Mouse (Mus musculus) intestine, postnatal 0 days (tissue): ENCODE results near the gene Gm6993. TPM values are rescaled to one million over a fixed set of nuclear protein-coding genes. Genes with fewer than 3 reads are reported as not detected.

Experiments used
- ATAC-seq: fragments of 200-750 bp; cut with Nextera tagmentation; 2 replicates; pipeline ENCODE4 v1.8.0; 2017; ENCODE audit warnings: mild to moderate bottlenecking, moderate TSS enrichment, moderate library complexity
- H3K27ac ChIP-seq: fragments of 300-500 bp; sonication (generic); 2 replicates; pipeline ENCODE4 v1.5.1; 2014; ENCODE audit warnings: mild to moderate bottlenecking, low read depth, low read length, moderate library complexity
- H3K27me3 ChIP-seq: fragments of 300-500 bp; sonication (generic); replicated peaks from 2 replicates; pipeline ENCODE4 v1.6.1; 2014; ENCODE audit warnings: low read length, mixed read lengths; ENCODE audit not compliant: control insufficient read depth, insufficient read depth
- H3K36me3 ChIP-seq: fragments of 300-500 bp; sonication (generic); 2 replicates; pipeline ENCODE4 v1.6.1; 2014; ENCODE audit warnings: mild to moderate bottlenecking, moderate library complexity; ENCODE audit not compliant: control insufficient read depth, insufficient read depth
- H3K4me1 ChIP-seq: fragments of 300-500 bp; sonication (generic); replicated peaks from 2 replicates; pipeline ENCODE4 v1.6.1; 2014; ENCODE audit warnings: antibody characterized with exemption, low read length, mixed read lengths; ENCODE audit not compliant: control insufficient read depth, insufficient read depth
- H3K4me2 ChIP-seq: fragments of 300-500 bp; sonication (generic); replicated peaks from 2 replicates; pipeline ENCODE4 v1.6.1; 2014; ENCODE audit warnings: low read depth, mild to moderate bottlenecking, moderate library complexity
- H3K4me3 ChIP-seq: fragments of 300-500 bp; sonication (generic); 2 replicates; pipeline ENCODE4 v1.5.1; 2014; ENCODE audit warnings: low read depth, low read length
- H3K9ac ChIP-seq: fragments of 300-500 bp; sonication (generic); 2 replicates; pipeline ENCODE4 v1.6.1; 2014; ENCODE audit warnings: mild to moderate bottlenecking, low read depth, low read length
- H3K9me3 ChIP-seq: fragments of 300-500 bp; sonication (generic); 2 replicates; pipeline ENCODE4 v1.6.1; 2016; ENCODE audit warnings: mixed run types; ENCODE audit not compliant: control insufficient read depth
- CTCF ChIP-seq: sonication (generic); IDR thresholded peaks from 2 replicates; pipeline ENCODE4 v1.5.1; 2016; ENCODE audit warnings: low read depth, mild to moderate bottlenecking, control low read depth, antibody characterized with exemption, moderate library complexity
- WGBS: fragments of 180-500 bp; shearing (Covaris S2); extraction: QIAGEN DNeasy Blood & Tissue Kit; methylation state at CpG from one replicate; pipeline ENCODE4 v1.1.7; 2014; 5-methylcytosine and 5-hydroxymethylcytosine counted together
- polyA plus RNA-seq: library from polyadenylated mRNA; unstranded; fragments of >200 nt; fragmentation: Nextera tagmentation; extraction: Ambion mirVana; gene quantifications from 2 replicates; pipeline ENCODE4 v1.2.1, GENCODE M21; 2015

Gm6993 gene
- not detected in 2 replicates for polyA plus RNA-seq

DNA sequence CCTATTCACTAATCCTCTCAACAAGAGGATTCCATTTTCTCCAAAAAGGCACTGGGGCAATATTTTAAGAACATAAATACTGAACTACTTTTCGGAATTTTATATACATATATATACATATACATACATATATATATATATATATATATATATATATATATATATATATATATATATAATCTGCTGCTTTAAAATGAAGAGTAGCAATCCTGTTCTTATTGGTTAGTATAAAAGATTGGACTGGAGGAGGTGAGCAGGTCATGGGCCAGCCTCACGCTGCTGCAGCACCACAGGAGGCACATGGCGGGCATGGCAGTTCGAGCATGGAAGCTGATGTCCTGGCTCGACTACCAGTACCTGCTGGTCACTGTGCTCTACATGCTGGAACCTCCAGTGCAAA is at the start of gene Gm6993:
Gene Gm6993 (plus strand): TSS at position 301 of the 400 bp plus-strand sequence.
- H3K27ac ChIP-seq, result no peak within 1 kb of the TSS
- no peaks in the 10 kb centered on the region for H3K36me3 ChIP-seq
- no peaks in the 10 kb centered on the region for H3K9me3 ChIP-seq
- H3K27me3 ChIP-seq, result no peaks in the 10 kb centered on the region
- H3K4me2 ChIP-seq, result no peak within 1 kb of the TSS
- WGBS, result 91% methylated on average over 5 of the region's 5 CpGs
- no peak within 1 kb of the TSS for H3K4me3 ChIP-seq
- H3K4me1 ChIP-seq, result no peaks in the 10 kb centered on the region
- ATAC-seq, result no peak
- TF ChIP-seq CTCF, result no peak
- no peak within 1 kb of the TSS for H3K9ac ChIP-seq

DNA sequence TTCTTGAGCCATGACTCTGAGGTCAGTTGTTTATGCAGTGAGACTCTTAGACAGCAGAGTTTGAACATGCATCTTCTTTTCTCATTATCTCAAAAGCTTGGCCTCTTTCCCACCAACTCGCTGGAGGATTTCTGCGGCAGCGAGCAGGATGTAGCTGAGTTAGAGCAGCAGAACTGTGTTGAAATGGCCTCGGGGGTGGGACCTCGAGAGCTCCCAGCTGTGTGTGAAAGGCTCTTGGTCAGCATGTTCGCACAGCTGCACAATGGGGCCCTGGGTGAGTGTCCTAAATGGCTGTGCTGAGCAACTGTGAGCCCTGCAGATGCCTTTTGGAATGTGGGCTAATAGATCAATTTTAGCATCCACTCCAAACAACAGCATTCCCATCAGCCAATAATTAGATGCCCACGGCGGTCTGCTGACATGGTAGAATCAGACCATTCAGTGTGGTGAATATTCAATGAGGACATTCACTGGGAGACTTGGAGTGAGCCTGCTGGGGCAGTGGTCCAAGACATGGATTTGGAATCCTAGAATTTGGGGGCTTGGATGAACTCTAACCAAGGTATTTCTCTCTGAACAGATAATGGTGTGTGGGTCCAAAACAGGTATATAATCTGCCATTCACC is 49.1 kb upstream of the Gm6993 start:
- H3K27ac ChIP-seq, result no peak overlapping the region
- H3K4me1 ChIP-seq, result peaks cover 5% of the 10 kb centered on the region; the same call in 1 of the 2 replicates
- WGBS, result 52% methylated on average over 8 of the region's 8 CpGs
- H3K9me3 ChIP-seq, result no peaks in the 10 kb centered on the region
- H3K4me3 ChIP-seq, result no peak overlapping the region
- no peaks in the 10 kb centered on the region for H3K27me3 ChIP-seq
- H3K4me2 ChIP-seq, result 0 out of 2 replicates have a peak overlapping the region, but pooled peaks have one; percentile 7
- no peak for TF ChIP-seq CTCF
- H3K9ac ChIP-seq, result no peak overlapping the region
- 0 out of 2 replicates have a peak, but pooled peaks have one; percentile 10 for ATAC-seq
- no peaks in the 10 kb centered on the region for H3K36me3 ChIP-seq

GRCm38 (mm10) chr12:31202509-31202908 is 38.1 kb upstream of the Gm6993 start:
- WGBS, result 87% methylated on average over 1 of the region's 1 CpGs
- Histone ChIP-seq H3K9me3 (no peaks in the 10 kb centered on the region), H3K4me3 (no peak overlapping the region), H3K9ac (no peak overlapping the region), H3K4me1 (no peaks in the 10 kb centered on the region), H3K36me3 (no peaks in the 10 kb centered on the region), H3K27ac (no peak overlapping the region), H3K4me2 (no peak overlapping the region), H3K27me3 (no peaks in the 10 kb centered on the region)
- TF ChIP-seq CTCF, result no peak
- ATAC-seq, result no peak

DNA sequence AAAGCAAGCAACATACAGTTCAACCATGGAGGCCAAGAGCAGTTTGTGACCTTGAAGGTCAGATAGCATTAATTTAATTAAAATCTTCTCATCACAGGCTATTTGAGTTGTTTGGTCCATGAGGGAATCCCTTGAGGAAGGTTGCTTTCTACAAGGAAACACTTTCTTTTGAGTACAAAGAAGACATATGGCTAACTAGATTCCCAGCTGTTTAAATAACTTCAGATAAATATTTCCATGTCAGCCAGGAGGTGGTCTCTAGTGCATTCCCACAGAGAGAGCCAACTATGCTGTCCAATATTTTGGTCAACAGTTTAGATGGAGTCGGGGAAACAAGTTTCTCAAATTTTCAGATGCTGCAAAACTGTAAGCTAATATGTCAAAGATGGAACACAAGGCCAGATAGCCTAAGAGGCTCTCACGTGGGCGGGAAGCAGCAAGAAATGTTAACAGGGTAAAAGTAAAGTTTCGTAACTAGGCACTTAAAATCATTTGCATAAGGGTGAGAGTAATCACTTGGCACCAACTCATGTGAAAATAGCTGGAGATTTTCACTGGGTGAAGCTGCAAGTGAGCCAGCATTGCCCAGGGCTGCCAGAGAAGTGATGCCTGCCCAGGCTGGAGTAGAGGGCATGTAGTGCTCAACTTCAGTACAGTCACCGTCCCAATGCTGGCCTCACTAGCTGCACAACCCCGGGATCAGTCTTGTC is 36.7 kb upstream of the Gm6993 start:
- Histone ChIP-seq H3K9ac (no peak overlapping the region), H3K27ac (no peak overlapping the region), H3K27me3 (no peaks in the 10 kb centered on the region), H3K4me2 (no peak overlapping the region), H3K4me1 (no peaks in the 10 kb centered on the region), H3K4me3 (no peak overlapping the region), H3K9me3 (no peaks in the 10 kb centered on the region), H3K36me3 (no peaks in the 10 kb centered on the region)
- WGBS, result 73% methylated on average over 6 of the region's 6 CpGs
- no peak for ATAC-seq
- 0 out of 2 replicates have a peak, but pooled peaks have one; percentile 5 for TF ChIP-seq CTCF

- H3K9me3 ChIP-seq, result no peaks in the 10 kb centered on the region
- no peak overlapping the region for H3K4me2 ChIP-seq
- no peak overlapping the region for H3K9ac ChIP-seq
- no peaks in the 10 kb centered on the region for H3K27me3 ChIP-seq
- no peaks in the 10 kb centered on the region for H3K4me1 ChIP-seq
- no peaks in the 10 kb centered on the region for H3K36me3 ChIP-seq
- WGBS, result 95% methylated on average over 3 of the region's 3 CpGs
- no peak for TF ChIP-seq CTCF
- ATAC-seq, result no peak
- H3K27ac ChIP-seq, result no peak overlapping the region
- no peak overlapping the region for H3K4me3 ChIP-seq
These were observed 35.7 kb upstream of the Gm6993 start for GRCm38 (mm10) chr12:31204898-31205297.

DNA sequence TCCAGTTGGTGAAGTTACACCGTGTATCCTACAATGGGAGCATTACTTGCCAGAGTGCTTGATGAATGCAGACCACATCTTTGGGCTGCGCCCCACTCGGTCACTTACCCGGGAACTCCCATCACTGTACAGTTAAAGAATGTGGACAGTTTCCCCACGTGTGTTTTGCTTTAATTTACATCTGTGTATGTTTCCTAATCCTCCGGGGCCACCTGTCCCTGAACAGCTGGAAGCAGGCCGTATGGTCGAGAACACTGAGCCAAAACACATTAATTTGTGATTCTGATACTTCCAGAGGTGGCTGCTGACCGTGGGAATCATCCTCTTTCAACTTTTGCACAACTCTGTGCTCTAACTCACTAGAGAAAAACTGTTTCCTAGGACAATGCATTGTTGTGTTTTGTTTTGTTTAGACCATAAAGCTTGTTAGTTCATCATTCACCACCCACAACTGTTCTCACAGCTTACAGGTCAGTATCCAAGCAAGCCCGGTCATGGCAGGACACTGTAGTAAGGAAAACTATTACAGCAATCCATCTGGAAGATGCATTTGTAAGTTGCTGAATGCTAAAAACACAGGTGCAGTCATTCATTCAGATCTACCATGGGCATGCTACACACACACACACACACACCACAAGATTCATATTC is 34.5 kb upstream of the Gm6993 start:
- ATAC-seq, result no peak
- H3K36me3 ChIP-seq, result no peaks in the 10 kb centered on the region
- H3K4me1 ChIP-seq, result no peaks in the 10 kb centered on the region
- H3K9me3 ChIP-seq, result no peaks in the 10 kb centered on the region
- no peak for TF ChIP-seq CTCF
- H3K27ac ChIP-seq, result no peak overlapping the region
- no peak overlapping the region for H3K4me2 ChIP-seq
- H3K9ac ChIP-seq, result no peak overlapping the region
- H3K4me3 ChIP-seq, result no peak overlapping the region
- no peaks in the 10 kb centered on the region for H3K27me3 ChIP-seq
- 57% methylated on average over 10 of the region's 10 CpGs for WGBS
